Mouse (Mus musculus) liver, adult 10 weeks (tissue): ENCODE measurements around the gene Gm11238. TPM values are rescaled to one million over a fixed set of nuclear protein-coding genes. Genes with fewer than 3 reads are reported as not detected.

Experiments used
- polyA plus RNA-seq: library from polyadenylated mRNA; stranded (reverse); fragments of 350-450 nt; fragmentation: Illumina TruSeq; extraction: RNeasy Lipid Tissue Mini Kit (QIAGEN cat#74804); gene quantifications from one replicate; pipeline ENCODE4 v1.2.3, GENCODE M21; 2014; ENCODE audit warnings: low read depth, low replicate concordance

Gene Gm11238
- not detected for polyA plus RNA-seq

DNA sequence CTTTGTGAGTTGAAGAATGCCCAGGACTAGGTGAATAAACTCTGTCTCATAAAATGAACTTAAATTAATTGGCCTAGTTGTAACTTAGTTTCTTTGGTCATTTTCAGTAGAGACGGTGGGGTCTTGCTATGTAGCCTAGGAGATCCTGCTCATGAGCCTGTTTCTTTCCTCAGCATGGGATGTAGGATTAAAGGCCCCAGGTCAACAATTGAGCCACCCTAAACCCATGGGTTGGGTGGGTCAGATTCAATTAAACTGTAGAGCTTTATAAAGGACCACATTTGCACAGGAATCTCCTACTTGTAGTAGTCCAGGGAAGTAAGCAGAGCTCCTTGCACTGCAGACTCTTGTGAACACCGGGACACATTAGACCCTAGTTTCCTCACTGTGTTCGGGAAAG lies at the start of gene Gm11238:
TSS of gene Gm11238 (plus strand) at position 301 of the 400 bp plus-strand sequence.

DNA sequence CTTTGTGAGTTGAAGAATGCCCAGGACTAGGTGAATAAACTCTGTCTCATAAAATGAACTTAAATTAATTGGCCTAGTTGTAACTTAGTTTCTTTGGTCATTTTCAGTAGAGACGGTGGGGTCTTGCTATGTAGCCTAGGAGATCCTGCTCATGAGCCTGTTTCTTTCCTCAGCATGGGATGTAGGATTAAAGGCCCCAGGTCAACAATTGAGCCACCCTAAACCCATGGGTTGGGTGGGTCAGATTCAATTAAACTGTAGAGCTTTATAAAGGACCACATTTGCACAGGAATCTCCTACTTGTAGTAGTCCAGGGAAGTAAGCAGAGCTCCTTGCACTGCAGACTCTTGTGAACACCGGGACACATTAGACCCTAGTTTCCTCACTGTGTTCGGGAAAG lies 15.0 kb downstream of the Gm11238 start, which contains the start of gene Gm11237:
TSS of gene Gm11237 (plus strand) at position 301 of the 400 bp plus-strand sequence.

DNA sequence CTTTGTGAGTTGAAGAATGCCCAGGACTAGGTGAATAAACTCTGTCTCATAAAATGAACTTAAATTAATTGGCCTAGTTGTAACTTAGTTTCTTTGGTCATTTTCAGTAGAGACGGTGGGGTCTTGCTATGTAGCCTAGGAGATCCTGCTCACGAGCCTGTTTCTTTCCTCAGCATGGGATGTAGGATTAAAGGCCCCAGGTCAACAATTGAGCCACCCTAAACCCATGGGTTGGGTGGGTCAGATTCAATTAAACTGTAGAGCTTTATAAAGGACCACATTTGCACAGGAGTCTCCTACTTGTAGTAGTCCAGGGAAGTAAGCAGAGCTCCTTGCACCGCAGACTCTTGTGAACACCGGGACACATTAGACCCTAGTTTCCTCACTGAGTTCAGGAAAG lies 30.1 kb downstream of the Gm11238 start, which contains the start of gene Gm11236:
TSS of gene Gm11236 (plus strand) at position 301 of the 400 bp plus-strand sequence.

GRCm38 (mm10) chr4:73668054-73668453 lies 60.4 kb downstream of the Gm11238 start, which contains the start of gene Gm11239:
TSS of gene Gm11239 (plus strand) at chr4:73668354.

GRCm38 (mm10) chr4:73683216-73683615 lies 75.5 kb downstream of the Gm11238 start, which contains the start of gene Gm428:
TSS of gene Gm428 (plus strand) at chr4:73683516.

Other genes with a start within 250 kb of the Gm11238 start
- not detected for gene Gm11487, start 202.8 kb upstream of the Gm11238 start, polyA plus RNA-seq
- not detected for gene Gm11237, start 15.1 kb downstream of the Gm11238 start, polyA plus RNA-seq
- not detected for gene Gm11236, start 30.2 kb downstream of the Gm11238 start, polyA plus RNA-seq
- not detected for gene Gm11239, start 60.5 kb downstream of the Gm11238 start, polyA plus RNA-seq
- not detected for gene Gm428, start 75.6 kb downstream of the Gm11238 start, polyA plus RNA-seq
- 0.32 TPM for gene Rasef, start 183.1 kb downstream of the Gm11238 start, polyA plus RNA-seq